Mouse (Mus musculus): ENCODE measurements around the gene Klhl15. TPM values are rescaled to one million over a fixed set of nuclear protein-coding genes. Genes with fewer than 3 reads are reported as not detected.
"Not testable (repeated sequence)": the region's sequence is repeated elsewhere in the genome, so short reads cannot be mapped to it uniquely, and the experiment has no call there.

Gene Klhl15
- polyA plus RNA-seq (2012; fragmentation: generic; extraction: Trizol): 2.4 TPM
- long read RNA-seq, experiment 1, partial matches to known transcripts: 0 of 2 reads
- long read RNA-seq, experiment 1, other reads (novel, unspliced or antisense): 0 of 2 reads
- long read RNA-seq, experiment 2, transcript Klhl15-203 (5 exons, 1,227 nt): major isoform, 5 of 13 reads
- long read RNA-seq, experiment 2, partial matches to known transcripts: 2 of 13 reads
- long read RNA-seq, experiment 2, other reads (novel, unspliced or antisense): 3 of 13 reads

- Histone ChIP-seq H3K36me3 (ENCODE audit: control insufficient read depth, insufficient read depth) (no peaks in the 10 kb centered on the region), H3ac (ENCODE audit: control insufficient read depth, insufficient read length, low read depth) (peak within 1 kb of the TSS; percentile 88), H3K27me3 (ENCODE audit: control insufficient read depth, insufficient read depth, insufficient read length) (no peaks in the 10 kb centered on the region), H3K79me3 (ENCODE audit: low read depth) (no peaks in the 10 kb centered on the region), H3K79me2 (ENCODE audit: control insufficient read depth, insufficient read depth) (no peaks in the 10 kb centered on the region), H3K4me3 (ENCODE audit: insufficient read depth, poor library complexity, severe bottlenecking) (peak within 1 kb of the TSS; percentile 48)
- no peak for TF ChIP-seq CTCF (IDR thresholded peaks at IDR 0.05; ENCODE audit: control insufficient read depth, insufficient read depth, insufficient read length)
- no peak for TF ChIP-seq MAX (IDR thresholded peaks at IDR 0.05)
- TF ChIP-seq MYOG (IDR thresholded peaks at IDR 0.05; ENCODE audit: control insufficient read depth, extremely low read depth, insufficient read length): no peak
- TF ChIP-seq CEBPB (IDR thresholded peaks at IDR 0.05; ENCODE audit: low read depth): no peak
- no peak for TF ChIP-seq FOSL1 (IDR thresholded peaks at IDR 0.05; ENCODE audit: insufficient read depth, low read length, poor library complexity, severe bottlenecking)
- no peak for TF ChIP-seq USF1 (IDR thresholded peaks at IDR 0.05; ENCODE audit: low read depth)
- no peak for TF ChIP-seq MYOD1 (IDR thresholded peaks at IDR 0.05; ENCODE audit: control insufficient read depth, insufficient read length, low read depth)
These were observed at the start of gene Klhl15 for GRCm38 (mm10) chrX:94234532-94235189. TSS of gene Klhl15 (plus strand) at chrX:94234599.

- TF ChIP-seq USF1 (IDR thresholded peaks at IDR 0.05; ENCODE audit: low read depth): no peak
- TF ChIP-seq CTCF (IDR thresholded peaks at IDR 0.05; ENCODE audit: control insufficient read depth, insufficient read depth, insufficient read length): no peak
- TF ChIP-seq FOSL1 (IDR thresholded peaks at IDR 0.05; ENCODE audit: insufficient read depth, low read length, poor library complexity, severe bottlenecking): no peak
- TF ChIP-seq MYOD1 (IDR thresholded peaks at IDR 0.05; ENCODE audit: control insufficient read depth, insufficient read length, low read depth): no peak
- no peak for TF ChIP-seq MYOG (IDR thresholded peaks at IDR 0.05; ENCODE audit: control insufficient read depth, extremely low read depth, insufficient read length)
- TF ChIP-seq CEBPB (IDR thresholded peaks at IDR 0.05; ENCODE audit: low read depth): no peak
- TF ChIP-seq MAX (IDR thresholded peaks at IDR 0.05): no peak
- H3K36me3 ChIP-seq (ENCODE audit: control insufficient read depth, insufficient read depth): no peaks in the 10 kb centered on the region
- no peak overlapping the region for H3ac ChIP-seq (ENCODE audit: control insufficient read depth, insufficient read length, low read depth)
- no peaks in the 10 kb centered on the region for H3K79me3 ChIP-seq (ENCODE audit: low read depth)
- H3K27me3 ChIP-seq (ENCODE audit: control insufficient read depth, insufficient read depth, insufficient read length): no peaks in the 10 kb centered on the region
- H3K79me2 ChIP-seq (ENCODE audit: control insufficient read depth, insufficient read depth): no peaks in the 10 kb centered on the region
- H3K4me3 ChIP-seq (ENCODE audit: insufficient read depth, poor library complexity, severe bottlenecking): no peak overlapping the region
These were observed 49.2 kb upstream of the Klhl15 start for GRCm38 (mm10) chrX:94185156-94185555.

- not testable (repeated sequence) for H3ac ChIP-seq (ENCODE audit: control insufficient read depth, insufficient read length, low read depth); H3K27me3 ChIP-seq (ENCODE audit: control insufficient read depth, insufficient read depth, insufficient read length); H3K79me2 ChIP-seq (ENCODE audit: control insufficient read depth, insufficient read depth); H3K4me3 ChIP-seq (ENCODE audit: insufficient read depth, poor library complexity, severe bottlenecking)
- peaks cover 10% of the 10 kb centered on the region for H3K79me3 ChIP-seq (ENCODE audit: low read depth)
- H3K36me3 ChIP-seq (ENCODE audit: control insufficient read depth, insufficient read depth): peaks cover 78% of the 10 kb centered on the region
These were observed 40.5 kb upstream of the Klhl15 start for GRCm38 (mm10) chrX:94193901-94194300.

GRCm38 (mm10) chrX:94197789-94198188, 36.6 kb upstream of the Klhl15 start:
- Histone ChIP-seq H3K79me3 (ENCODE audit: low read depth) (peaks cover 9% of the 10 kb centered on the region), H3K4me3 (ENCODE audit: insufficient read depth, poor library complexity, severe bottlenecking) (no peak overlapping the region), H3K36me3 (ENCODE audit: control insufficient read depth, insufficient read depth) (peaks cover 94% of the 10 kb centered on the region), H3K27me3 (ENCODE audit: control insufficient read depth, insufficient read depth, insufficient read length) (no peaks in the 10 kb centered on the region), H3K79me2 (ENCODE audit: control insufficient read depth, insufficient read depth) (no peaks in the 10 kb centered on the region), H3ac (ENCODE audit: control insufficient read depth, insufficient read length, low read depth) (no peak overlapping the region)
- peak; percentile 25 for TF ChIP-seq USF1 (IDR thresholded peaks at IDR 0.05; ENCODE audit: low read depth)
- no peak for TF ChIP-seq MYOD1 (IDR thresholded peaks at IDR 0.05; ENCODE audit: control insufficient read depth, insufficient read length, low read depth)

- peaks cover 43% of the 10 kb centered on the region for H3K36me3 ChIP-seq (ENCODE audit: control insufficient read depth, insufficient read depth)
- peak overlapping the region; percentile 78 for H3K4me3 ChIP-seq (ENCODE audit: insufficient read depth, poor library complexity, severe bottlenecking)
- peaks cover 54% of the 10 kb centered on the region for H3K79me2 ChIP-seq (ENCODE audit: control insufficient read depth, insufficient read depth)
- no peak for TF ChIP-seq MAX (IDR thresholded peaks at IDR 0.05)
- TF ChIP-seq MYOD1 (IDR thresholded peaks at IDR 0.05; ENCODE audit: control insufficient read depth, insufficient read length, low read depth): no peak
- TF ChIP-seq CEBPB (IDR thresholded peaks at IDR 0.05; ENCODE audit: low read depth): no peak
- no peak for TF ChIP-seq USF1 (IDR thresholded peaks at IDR 0.05; ENCODE audit: low read depth)
- no peak for TF ChIP-seq FOSL1 (IDR thresholded peaks at IDR 0.05; ENCODE audit: insufficient read depth, low read length, poor library complexity, severe bottlenecking)
- H3K27me3 ChIP-seq (ENCODE audit: control insufficient read depth, insufficient read depth, insufficient read length): no peaks in the 10 kb centered on the region
- peak overlapping the region; percentile 86 for H3ac ChIP-seq (ENCODE audit: control insufficient read depth, insufficient read length, low read depth)
- peaks cover 44% of the 10 kb centered on the region for H3K79me3 ChIP-seq (ENCODE audit: low read depth)
These were observed 22.2 kb upstream of the Klhl15 start for GRCm38 (mm10) chrX:94212264-94212596.

- H3K79me2 ChIP-seq (ENCODE audit: control insufficient read depth, insufficient read depth): peaks cover 48% of the 10 kb centered on the region
- H3ac ChIP-seq (ENCODE audit: control insufficient read depth, insufficient read length, low read depth): peak within 1 kb of the TSS; percentile 86
- H3K4me3 ChIP-seq (ENCODE audit: insufficient read depth, poor library complexity, severe bottlenecking): peak within 1 kb of the TSS; percentile 78
- peaks cover 38% of the 10 kb centered on the region for H3K79me3 ChIP-seq (ENCODE audit: low read depth)
- no peaks in the 10 kb centered on the region for H3K27me3 ChIP-seq (ENCODE audit: control insufficient read depth, insufficient read depth, insufficient read length)
- TF ChIP-seq MAX (IDR thresholded peaks at IDR 0.05): peak; percentile 98
- TF ChIP-seq CTCF (IDR thresholded peaks at IDR 0.05; ENCODE audit: control insufficient read depth, insufficient read depth, insufficient read length): peak; percentile 78
- TF ChIP-seq MYOD1 (IDR thresholded peaks at IDR 0.05; ENCODE audit: control insufficient read depth, insufficient read length, low read depth): no peak
- no peak for TF ChIP-seq CEBPB (IDR thresholded peaks at IDR 0.05; ENCODE audit: low read depth)
- TF ChIP-seq FOSL1 (IDR thresholded peaks at IDR 0.05; ENCODE audit: insufficient read depth, low read length, poor library complexity, severe bottlenecking): no peak
- H3K36me3 ChIP-seq (ENCODE audit: control insufficient read depth, insufficient read depth): peaks cover 37% of the 10 kb centered on the region
These were observed 21.6 kb upstream of the Klhl15 start, which contains the start of gene Eif2s3x for GRCm38 (mm10) chrX:94212597-94213321. TSS of gene Eif2s3x (minus strand) at chrX:94212862.

All from C2C12 (cell line).